Mouse (Mus musculus): ENCODE measurements around the gene Nhsl2. TPM values are rescaled to one million over a fixed set of nuclear protein-coding genes. Genes with fewer than 3 reads are reported as not detected.

Gene Nhsl2
- total and polyA plus RNA-seq, 2 experiments from 2014 or later: 4.0 to 15.8 TPM

DNA sequence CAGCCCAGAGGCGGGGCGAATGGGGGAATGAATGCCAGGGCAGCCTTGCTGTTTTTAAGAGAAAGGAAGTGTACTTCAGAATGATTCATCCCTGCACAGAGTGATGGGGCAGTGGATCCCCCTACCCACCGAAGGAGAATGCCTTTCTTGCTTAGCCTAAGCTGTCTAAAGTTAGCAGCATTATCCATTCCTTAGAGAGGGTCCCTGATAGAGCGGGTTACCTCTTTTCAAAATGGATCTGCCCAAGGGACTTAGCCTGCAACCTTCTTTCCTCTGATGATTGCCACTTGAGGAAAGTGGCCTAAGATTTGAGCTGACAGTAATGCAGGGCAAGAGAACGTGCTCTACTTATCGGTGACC, 105.3 kb downstream of the Nhsl2 start:
- Histone ChIP-seq H3K36me3 (ENCODE audit: insufficient read depth) (no peaks in the 10 kb centered on the region), H3K27me3 (ENCODE audit: insufficient read depth, low read length) (no peaks in the 10 kb centered on the region), H3K27ac (ENCODE audit: low read depth, low read length) (no peak overlapping the region), H3K9ac (no peak overlapping the region; the same call in 1 of the 2 replicates), H3K4me1 (ENCODE audit: insufficient read depth) (no peaks in the 10 kb centered on the region), H3K9me3 (ENCODE audit: low read length) (no peaks in the 10 kb centered on the region), H3K4me2 (ENCODE audit: low read depth) (peak overlapping the region; percentile 51), H3K4me3 (ENCODE audit: low read depth, low read length) (no peak overlapping the region)
- DNase-seq (no peak), ATAC-seq (no peak)
- 38% methylated on average over 6 of the region's 6 CpGs for WGBS
- TF ChIP-seq CTCF (IDR thresholded peaks at IDR 0.05; ENCODE audit: low read depth): no peak

DNA sequence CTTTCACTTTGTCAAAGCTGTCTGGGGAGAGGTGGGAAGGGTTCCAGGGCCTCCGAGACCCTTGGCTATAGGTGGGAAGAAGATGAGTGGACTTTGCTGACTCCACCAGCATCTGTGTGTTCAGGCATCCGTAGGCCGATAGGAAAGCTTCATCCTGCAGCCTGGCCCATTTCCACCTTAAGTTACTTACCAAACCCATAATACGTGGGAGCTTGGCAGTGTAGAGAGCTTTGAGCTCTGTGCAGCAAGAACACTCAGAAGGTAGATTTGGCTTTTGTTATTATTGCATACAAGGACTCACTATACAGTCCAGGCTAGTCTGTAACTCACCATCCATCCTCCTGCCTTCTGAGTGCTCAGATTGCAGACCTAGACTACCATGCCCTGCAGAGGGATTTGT, 112.7 kb downstream of the Nhsl2 start:
- no peak for ATAC-seq

DNA sequence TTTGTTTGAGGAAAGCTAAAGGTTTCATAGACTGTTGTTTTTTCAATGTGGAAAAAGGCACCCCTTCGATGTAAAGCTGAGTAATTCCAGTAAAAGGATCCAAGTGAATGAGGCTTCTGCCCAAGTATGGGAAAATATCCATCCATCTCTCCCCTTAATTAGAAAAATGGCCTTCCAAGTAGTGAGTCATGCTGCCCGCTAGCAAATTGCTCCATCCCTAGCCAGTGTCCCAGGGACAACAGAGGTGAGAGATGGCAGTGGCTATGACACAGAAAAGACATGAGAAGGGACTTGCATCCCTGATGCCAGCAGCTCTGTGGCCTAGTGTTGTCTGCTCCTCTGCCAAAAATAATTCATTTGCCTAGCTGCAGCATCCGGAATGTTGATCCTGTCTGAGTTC, 114.5 kb downstream of the Nhsl2 start:
- Histone ChIP-seq H3K27me3 (ENCODE audit: insufficient read depth, low read length) (no peaks in the 10 kb centered on the region), H3K4me3 (ENCODE audit: low read depth, low read length) (no peak overlapping the region), H3K27ac (ENCODE audit: low read depth, low read length) (no peak overlapping the region), H3K4me1 (ENCODE audit: insufficient read depth) (no peaks in the 10 kb centered on the region), H3K9me3 (ENCODE audit: low read length) (no peaks in the 10 kb centered on the region), H3K36me3 (ENCODE audit: insufficient read depth) (no peaks in the 10 kb centered on the region), H3K4me2 (ENCODE audit: low read depth) (no peak overlapping the region), H3K9ac (no peak overlapping the region)
- WGBS: 65% methylated on average over 3 of the region's 3 CpGs
- no peak for DNase-seq
- TF ChIP-seq CTCF (IDR thresholded peaks at IDR 0.05; ENCODE audit: low read depth): no peak
- no peak for ATAC-seq

More for the DNA sequence above, 112.7 kb downstream of the Nhsl2 start:
- Histone ChIP-seq H3K27ac (ENCODE audit: low read depth, low read length) (no peak overlapping the region), H3K9me3 (ENCODE audit: low read length) (no peaks in the 10 kb centered on the region), H3K4me1 (ENCODE audit: insufficient read depth) (no peaks in the 10 kb centered on the region), H3K4me2 (ENCODE audit: low read depth) (no peak overlapping the region), H3K4me3 (ENCODE audit: low read depth, low read length) (no peak overlapping the region), H3K36me3 (ENCODE audit: insufficient read depth) (no peaks in the 10 kb centered on the region), H3K27me3 (ENCODE audit: insufficient read depth, low read length) (no peaks in the 10 kb centered on the region), H3K9ac (no peak overlapping the region)
- WGBS: 79% methylated on average over 4 of the region's 4 CpGs
- DNase-seq: no peak
- TF ChIP-seq CTCF (IDR thresholded peaks at IDR 0.05; ENCODE audit: low read depth): no peak

DNA sequence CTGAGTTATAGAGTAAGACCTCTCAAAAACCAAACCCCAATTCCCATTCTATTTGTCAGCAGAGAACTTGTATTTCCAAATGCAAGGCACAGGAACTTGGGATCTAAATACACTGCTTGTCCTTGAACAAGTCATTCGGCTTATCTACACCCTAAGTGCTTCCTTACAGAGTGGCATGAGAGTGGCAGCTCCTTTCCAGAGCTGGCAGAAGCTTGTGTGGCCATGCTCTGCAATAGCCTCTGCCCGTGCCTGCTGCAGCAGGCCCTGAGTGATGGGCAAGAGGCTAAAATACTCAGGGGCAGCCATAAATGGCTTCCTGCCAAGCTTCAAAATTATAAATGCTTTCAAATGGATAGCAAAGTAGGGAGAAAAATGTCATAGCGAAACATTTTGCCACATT, 123.8 kb downstream of the Nhsl2 start:
- Histone ChIP-seq H3K36me3 (ENCODE audit: insufficient read depth) (no peaks in the 10 kb centered on the region), H3K4me3 (ENCODE audit: low read depth, low read length) (no peak overlapping the region), H3K4me1 (ENCODE audit: insufficient read depth) (no peaks in the 10 kb centered on the region), H3K4me2 (ENCODE audit: low read depth) (no peak overlapping the region), H3K27me3 (ENCODE audit: insufficient read depth, low read length) (no peaks in the 10 kb centered on the region), H3K27ac (ENCODE audit: low read depth, low read length) (no peak overlapping the region), H3K9me3 (ENCODE audit: low read length) (no peaks in the 10 kb centered on the region), H3K9ac (no peak overlapping the region)
- ATAC-seq: no peak
- no peak for DNase-seq
- no peak for TF ChIP-seq CTCF (IDR thresholded peaks at IDR 0.05; ENCODE audit: low read depth)
- 71% methylated on average over 3 of the region's 3 CpGs for WGBS

DNA sequence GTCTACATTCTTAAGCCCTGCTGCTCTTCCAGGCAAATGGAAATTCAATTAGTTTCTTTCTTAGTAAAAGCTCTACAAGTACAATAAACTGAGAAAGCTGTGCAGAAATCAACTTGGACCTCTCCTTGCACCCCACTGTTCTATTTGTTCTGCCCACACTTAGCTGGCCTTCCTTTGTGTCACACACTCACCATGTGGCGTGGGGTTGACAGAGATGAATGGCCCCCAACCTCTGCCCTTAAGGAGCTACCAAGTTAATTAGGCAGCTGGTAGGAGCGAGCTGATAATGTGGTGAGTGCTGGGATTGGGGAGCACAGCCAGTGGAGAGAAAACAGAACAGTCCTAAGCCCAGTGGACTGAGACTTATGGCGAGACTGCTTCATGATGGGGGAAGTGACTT, 127.7 kb downstream of the Nhsl2 start:
- no peaks in the 10 kb centered on the region for H3K4me1 ChIP-seq (ENCODE audit: insufficient read depth)
- DNase-seq: no peak
- WGBS: 30% methylated on average over 3 of the region's 3 CpGs
- H3K9me3 ChIP-seq (ENCODE audit: low read length): no peaks in the 10 kb centered on the region
- H3K27ac ChIP-seq (ENCODE audit: low read depth, low read length): no peak overlapping the region
- no peak for ATAC-seq
- no peak for TF ChIP-seq CTCF (IDR thresholded peaks at IDR 0.05; ENCODE audit: low read depth)
- H3K36me3 ChIP-seq (ENCODE audit: insufficient read depth): no peaks in the 10 kb centered on the region
- no peak overlapping the region for H3K4me2 ChIP-seq (ENCODE audit: low read depth)
- no peak overlapping the region for H3K9ac ChIP-seq
- H3K27me3 ChIP-seq (ENCODE audit: insufficient read depth, low read length): no peaks in the 10 kb centered on the region; the same call in 1 of the 2 replicates
- no peak overlapping the region for H3K4me3 ChIP-seq (ENCODE audit: low read depth, low read length)

DNA sequence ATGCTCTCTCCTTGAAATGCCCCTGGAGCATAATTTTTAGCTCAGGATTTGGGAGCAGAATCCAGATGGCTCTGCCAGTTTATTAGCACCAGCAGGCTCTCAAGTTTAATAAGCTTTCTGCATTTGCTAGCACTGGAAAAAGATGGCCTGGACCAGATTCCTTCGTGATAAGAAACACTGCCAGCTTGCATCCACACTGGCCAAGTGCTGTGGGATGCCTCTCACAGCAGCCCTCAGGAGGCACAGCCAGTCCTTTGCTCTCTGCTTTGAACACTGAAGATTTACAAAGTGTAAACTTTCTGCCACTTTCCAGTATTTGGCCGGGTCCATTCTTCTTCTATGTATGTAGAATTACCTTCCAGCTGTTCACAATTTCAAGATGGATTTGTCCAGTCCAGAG, 129.7 kb downstream of the Nhsl2 start:
- ATAC-seq (no peak), DNase-seq (no peak)
- 47% methylated on average over 2 of the region's 2 CpGs for WGBS
- H3K4me2 ChIP-seq (ENCODE audit: low read depth): no peak overlapping the region
- no peak overlapping the region for H3K4me3 ChIP-seq (ENCODE audit: low read depth, low read length)
- H3K4me1 ChIP-seq (ENCODE audit: insufficient read depth): no peaks in the 10 kb centered on the region
- no peaks in the 10 kb centered on the region; the same call in 1 of the 2 replicates for H3K27me3 ChIP-seq (ENCODE audit: insufficient read depth, low read length)
- no peak overlapping the region for H3K27ac ChIP-seq (ENCODE audit: low read depth, low read length)
- no peaks in the 10 kb centered on the region for H3K36me3 ChIP-seq (ENCODE audit: insufficient read depth)
- H3K9me3 ChIP-seq (ENCODE audit: low read length): no peaks in the 10 kb centered on the region
- no peak overlapping the region for H3K9ac ChIP-seq
- no peak for TF ChIP-seq CTCF (IDR thresholded peaks at IDR 0.05; ENCODE audit: low read depth)

DNA sequence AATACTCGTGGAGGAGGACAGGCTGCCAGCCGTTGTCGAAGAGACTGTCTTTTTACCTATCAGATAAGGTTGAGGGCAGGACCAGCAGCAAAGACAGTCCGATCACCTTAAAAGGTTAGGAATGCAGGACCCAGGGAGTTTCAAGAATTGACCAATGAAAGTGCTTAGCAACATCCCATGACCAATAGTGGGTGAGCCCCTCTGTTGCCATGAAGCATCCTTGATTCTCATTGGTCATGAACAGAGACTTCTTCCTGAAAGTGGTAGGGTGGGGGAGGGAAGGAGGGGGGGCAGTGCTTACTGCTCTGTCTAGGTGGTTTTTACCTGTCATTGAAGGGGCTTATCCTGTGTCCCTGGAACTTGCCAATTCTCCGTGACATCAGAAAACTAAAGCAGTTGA, 130.1 kb downstream of the Nhsl2 start:
- no peaks in the 10 kb centered on the region for H3K36me3 ChIP-seq (ENCODE audit: insufficient read depth)
- 46% methylated on average over 5 of the region's 5 CpGs for WGBS
- H3K4me3 ChIP-seq (ENCODE audit: low read depth, low read length): no peak overlapping the region
- H3K27ac ChIP-seq (ENCODE audit: low read depth, low read length): no peak overlapping the region
- H3K27me3 ChIP-seq (ENCODE audit: insufficient read depth, low read length): no peaks in the 10 kb centered on the region; the same call in 1 of the 2 replicates
- no peak overlapping the region for H3K4me2 ChIP-seq (ENCODE audit: low read depth)
- TF ChIP-seq CTCF (IDR thresholded peaks at IDR 0.05; ENCODE audit: low read depth): no peak
- H3K4me1 ChIP-seq (ENCODE audit: insufficient read depth): no peaks in the 10 kb centered on the region
- peak; percentile 74 for ATAC-seq
- no peak overlapping the region for H3K9ac ChIP-seq
- H3K9me3 ChIP-seq (ENCODE audit: low read length): no peaks in the 10 kb centered on the region
- DNase-seq: no peak

DNA sequence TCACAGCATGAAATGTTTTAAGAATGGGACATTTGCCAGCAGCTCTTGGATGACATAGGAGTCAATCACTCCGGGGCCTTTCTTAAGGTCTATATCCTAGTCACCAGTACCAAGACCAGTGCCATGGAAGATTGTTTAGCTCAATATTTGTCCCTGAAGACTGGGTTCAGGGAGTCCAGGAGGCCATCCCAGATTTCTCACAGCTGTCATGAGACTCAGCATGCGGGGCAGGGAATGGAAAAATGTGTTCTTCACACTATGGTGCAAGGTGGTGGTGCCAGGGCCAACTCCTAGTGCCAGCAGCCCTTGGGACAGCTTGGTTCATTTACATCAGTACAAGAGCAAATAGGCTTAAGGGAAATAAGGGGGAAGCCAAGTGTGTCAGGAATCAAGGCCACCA, 131.4 kb downstream of the Nhsl2 start:
- WGBS: 81% methylated on average over 2 of the region's 2 CpGs
- Histone ChIP-seq H3K9ac (no peak overlapping the region), H3K4me3 (ENCODE audit: low read depth, low read length) (no peak overlapping the region), H3K4me2 (ENCODE audit: low read depth) (no peak overlapping the region), H3K4me1 (ENCODE audit: insufficient read depth) (no peaks in the 10 kb centered on the region), H3K9me3 (ENCODE audit: low read length) (no peaks in the 10 kb centered on the region), H3K27me3 (ENCODE audit: insufficient read depth, low read length) (no peaks in the 10 kb centered on the region; the same call in 1 of the 2 replicates), H3K36me3 (ENCODE audit: insufficient read depth) (no peaks in the 10 kb centered on the region), H3K27ac (ENCODE audit: low read depth, low read length) (no peak overlapping the region)
- no peak for DNase-seq
- no peak for ATAC-seq
- no peak for TF ChIP-seq CTCF (IDR thresholded peaks at IDR 0.05; ENCODE audit: low read depth)
